Mouse (Mus musculus) CD8-positive naive resting alpha-beta T cell, adult 2 months (primary cell): ENCODE measurements around the gene Arl5c.

Experiments used
- DNase-seq, 2 experiments: peaks; one replicate each; pipeline ENCODE4 v3.0.0; 2022; ENCODE audit warnings: low read depth in 2 of 2, low spot score in 2 of 2

Arl5c gene

DNA sequence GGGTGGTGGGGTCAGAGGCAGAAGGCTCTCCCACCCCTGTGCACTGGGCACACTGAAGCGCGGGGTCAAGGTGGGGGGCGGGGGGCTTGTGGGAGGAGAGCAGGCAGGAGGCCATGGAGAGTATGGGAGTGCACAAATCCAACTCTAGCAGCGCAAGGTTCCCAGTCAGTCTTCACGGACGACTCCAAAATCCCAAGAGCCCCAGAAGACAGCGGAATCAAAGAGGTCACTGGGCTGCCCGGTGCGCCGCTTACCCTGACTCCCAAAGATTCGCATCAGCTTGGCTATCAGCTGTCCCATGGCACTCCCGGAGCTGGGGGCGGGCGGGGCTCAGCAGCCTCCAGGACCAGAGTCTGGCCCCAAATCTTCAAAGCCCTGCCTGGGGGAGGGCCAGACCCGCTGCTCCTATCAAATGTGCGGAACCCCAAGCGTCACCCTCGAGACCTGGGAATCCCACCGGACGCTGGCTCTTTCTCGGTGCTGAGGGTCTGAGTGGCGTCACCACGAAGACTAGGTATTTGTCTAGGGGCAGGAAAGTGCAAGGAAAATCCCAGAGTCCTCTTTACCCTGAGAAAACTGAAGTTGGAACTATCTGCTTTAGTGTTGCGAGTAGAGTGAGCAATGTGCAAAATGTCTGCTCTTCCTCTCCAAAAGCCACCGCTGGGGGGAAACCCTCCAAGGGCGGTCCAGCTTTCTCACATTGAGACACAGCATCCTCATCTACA lies at the start of gene Arl5c:
TSS of gene Arl5c (minus strand) at position 618 of the 725 bp plus-strand sequence.
- DNase-seq = peak; percentile 63 to 80

DNA sequence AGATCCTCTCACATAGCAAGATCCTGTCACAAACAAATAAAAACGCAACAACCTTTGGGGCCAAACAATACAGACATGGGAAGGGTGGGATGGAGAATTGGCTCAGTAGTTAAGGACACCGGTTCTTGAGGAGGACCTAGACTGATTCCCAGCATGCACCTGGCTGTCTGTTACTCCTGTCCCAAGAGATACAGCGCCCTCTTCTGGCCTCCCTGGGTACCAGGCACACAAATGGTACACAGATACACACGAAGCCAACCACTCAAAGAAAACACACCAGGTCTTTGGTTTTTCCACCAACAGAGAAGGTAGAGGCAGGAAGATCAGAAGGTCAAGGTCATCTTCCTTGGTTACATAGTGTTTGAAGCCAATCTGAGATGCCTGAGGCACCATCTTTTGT lies 49.6 kb upstream of the Arl5c start:
- DNase-seq = no peak

DNA sequence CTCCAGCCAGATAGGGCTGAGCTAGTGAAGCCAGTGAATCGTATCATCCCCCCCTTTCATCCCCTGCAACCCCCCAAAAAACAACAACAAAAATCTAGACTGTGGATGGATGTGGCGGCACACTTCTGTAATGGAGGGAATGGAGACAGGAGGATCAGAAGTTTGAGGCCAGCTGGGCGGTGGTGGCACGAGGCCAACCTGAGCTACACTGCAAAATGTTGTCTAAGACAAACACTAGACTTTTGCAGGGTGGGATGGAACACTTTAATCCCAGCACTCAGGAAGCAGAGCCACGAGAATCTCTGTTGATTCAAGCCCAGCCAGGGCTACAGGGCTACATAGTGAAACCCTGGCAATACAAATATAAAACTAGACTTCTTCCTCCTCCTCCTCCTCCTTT lies 48.1 kb upstream of the Arl5c start:
- DNase-seq = no peak

DNA sequence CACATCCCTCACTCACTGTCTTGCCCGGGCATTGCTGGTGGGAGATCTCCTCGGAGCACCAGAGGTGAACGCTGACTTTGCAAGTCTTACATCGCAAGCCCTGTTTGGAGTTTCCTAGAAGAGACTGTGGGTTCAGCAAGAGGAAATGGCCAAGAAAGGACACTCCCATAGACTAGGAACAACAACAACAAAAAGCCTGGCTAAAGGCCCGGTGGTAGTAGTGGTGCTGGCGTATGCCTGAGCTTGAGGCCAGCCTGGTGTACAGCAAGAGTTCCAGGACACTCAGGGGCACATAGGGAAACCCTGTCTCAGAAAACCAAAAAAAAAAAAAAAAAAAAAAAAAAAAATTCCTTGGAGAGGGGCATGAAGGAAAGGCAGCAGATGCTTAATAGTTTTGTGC lies 46.8 kb upstream of the Arl5c start:
- DNase-seq = no peak

DNA sequence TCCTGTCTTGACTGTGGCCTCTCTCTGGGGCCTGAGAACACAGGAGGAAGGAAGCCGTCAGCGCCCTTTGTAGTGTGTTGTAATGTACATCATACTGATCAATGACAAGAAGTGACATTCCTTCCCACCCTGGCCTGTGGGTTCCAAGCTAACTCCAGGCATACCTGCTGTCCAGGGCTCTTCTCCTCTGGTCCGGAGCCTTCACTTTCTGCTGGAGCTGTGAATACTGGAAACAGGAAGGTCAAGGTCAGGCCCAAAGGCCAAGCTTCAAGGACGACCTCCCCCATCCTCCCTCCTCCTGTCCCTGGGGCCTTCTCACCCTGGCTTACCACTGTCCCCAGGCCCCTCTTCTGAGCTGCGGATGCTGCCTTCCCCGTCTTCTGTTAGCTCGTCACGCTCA lies 45.0 kb upstream of the Arl5c start:
- no peak for DNase-seq

DNA sequence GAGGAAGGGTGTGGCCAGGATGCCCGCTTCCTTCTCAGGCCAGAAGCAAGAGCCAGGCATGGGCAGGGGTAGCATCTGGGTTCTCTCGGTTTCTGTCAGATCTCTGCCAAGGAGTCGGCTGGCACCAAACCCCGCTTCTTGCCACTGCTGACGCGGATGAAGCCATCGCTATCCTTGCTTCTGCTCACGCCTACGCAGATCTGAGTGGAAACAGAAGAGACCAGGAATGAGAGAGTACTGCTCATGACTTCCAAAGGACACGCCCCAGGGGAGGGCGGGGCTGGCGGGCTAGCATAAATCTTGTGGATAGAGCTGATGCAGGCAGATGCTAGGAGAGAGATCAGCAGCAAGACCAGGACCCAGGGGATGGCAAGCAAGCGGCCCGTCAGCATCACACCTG lies 41.9 kb upstream of the Arl5c start:
- DNase-seq = no peak

DNA sequence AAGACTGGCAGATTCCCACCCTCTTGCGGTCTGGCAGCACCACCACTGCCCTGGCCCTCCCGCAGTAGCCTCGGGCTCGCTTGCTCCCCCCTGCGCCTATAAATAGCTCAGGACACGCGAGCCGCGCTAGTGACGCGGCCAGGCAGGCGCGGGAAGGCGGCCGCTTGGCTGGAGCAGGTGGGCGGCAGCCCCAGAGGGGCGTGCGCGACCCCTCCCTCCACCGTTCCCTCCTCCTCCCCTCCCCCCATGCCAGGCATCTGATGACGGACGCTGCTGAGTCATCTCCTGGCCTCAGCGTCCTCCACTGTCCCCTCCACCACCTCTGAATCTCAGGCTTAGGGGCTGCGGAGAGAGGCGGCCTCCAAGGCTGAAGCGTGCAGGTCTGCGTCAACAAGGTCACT lies 40.0 kb upstream of the Arl5c start:
- no peak for DNase-seq

DNA sequence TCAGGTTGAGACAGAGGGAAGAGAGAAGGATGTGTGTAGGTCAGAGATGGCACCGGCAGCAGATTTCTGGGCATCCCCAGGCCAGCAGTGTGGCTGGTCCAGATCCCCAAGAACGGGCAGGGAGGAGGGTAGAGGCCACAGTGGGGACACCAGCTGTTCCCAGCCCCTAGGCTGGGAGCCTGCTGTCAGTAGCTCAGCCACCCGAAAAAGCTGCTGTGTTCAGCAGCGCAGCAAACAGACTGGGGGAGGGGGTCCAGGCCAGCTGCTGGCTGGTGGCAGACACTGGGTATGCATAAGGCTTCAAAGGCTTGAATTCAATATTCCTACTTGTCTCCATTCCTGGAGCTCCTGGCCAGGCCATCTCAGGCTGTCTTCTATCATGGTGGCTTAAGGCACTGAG lies 38.9 kb upstream of the Arl5c start:
- no peak for DNase-seq

DNA sequence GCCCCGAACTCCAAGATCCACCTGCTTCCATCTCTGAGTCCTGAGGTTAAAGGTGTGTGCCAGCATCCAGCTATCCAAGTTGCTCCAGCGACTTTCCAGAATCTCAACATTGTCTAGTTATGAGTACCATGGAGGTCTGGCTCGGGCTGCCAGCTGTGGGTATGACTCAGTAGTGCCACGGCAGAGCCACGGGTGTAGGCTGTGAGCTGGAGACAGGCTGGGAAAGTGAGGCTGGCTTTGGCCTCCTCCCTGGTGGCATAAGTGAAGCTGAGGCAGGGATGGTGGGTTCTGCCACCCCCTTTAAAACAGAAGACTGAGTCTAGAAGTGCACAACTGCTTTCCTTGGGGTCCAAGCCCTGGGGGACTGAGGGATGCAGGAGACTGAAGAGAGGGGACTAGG lies 38.1 kb upstream of the Arl5c start:
- no peak for DNase-seq

DNA sequence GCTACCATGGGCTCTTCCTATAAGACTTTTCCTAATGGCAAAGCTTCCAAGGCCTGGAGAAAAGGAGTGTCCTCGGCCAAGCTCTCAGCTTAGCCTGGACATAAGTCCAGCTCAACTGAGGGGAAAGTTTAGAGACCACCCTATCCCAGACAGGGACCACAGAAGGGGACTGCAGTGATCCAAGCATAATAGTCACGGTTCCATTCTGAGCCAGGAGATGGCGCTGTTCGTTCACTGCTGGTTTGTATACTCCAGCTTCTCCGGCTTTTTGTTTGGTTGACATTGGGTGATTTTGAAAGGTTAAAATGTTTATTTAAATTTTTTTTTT lies 35.4 kb upstream of the Arl5c start:
- peak; percentile 68 to 80 for DNase-seq

DNA sequence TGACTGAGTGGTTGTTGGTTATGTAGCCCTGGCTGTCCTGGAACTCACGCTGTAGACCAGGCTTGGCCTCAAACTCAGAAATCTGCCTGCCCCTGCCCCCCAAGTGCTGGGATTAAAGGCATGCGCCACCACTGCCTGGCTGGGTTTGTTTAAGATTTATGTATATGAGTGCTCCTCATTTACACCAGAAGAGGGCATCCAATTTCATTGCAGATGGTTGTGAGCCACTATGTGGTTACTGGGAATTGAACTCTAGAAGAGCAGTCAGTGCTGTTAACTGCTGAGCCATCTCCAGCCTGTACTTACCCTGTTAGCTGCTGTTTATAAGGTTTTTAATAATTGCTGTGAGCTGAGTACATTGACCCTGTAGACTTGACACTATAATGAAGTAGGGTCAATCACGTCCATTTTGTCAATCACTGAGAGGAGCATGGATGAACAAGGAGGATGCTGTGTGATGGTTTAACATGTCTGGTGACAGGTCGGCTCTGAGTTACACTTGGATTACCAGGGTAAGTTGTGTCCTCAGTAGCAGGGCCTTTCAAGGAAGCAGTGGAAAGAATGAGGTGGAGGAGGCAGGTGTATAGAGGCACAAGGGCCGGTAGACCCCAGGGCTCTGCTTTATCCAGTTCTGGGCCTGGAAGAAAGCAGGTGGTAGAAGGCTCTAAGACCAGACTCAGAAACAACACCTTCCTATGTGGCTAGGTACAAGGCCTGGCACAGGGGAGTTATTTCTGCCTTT lies 34.9 kb upstream of the Arl5c start:
- DNase-seq = no peak

DNA sequence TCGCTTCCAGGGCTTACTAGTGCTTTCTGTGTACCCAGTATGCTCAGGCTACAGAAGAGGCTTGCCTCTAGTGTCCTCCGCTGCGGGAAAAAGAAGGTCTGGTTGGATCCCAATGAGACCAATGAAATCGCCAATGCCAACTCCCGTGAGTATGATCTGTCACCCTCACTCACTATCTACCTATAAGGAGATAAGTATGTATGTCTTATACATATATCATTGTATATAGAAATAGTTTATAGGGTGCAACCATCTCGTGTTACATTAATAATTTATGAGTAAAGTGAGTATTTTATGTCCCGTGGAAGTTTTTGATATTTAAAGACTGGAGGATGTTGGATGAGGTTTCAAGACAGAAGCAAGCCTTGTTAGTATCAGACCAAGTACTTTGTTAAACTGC lies 31.8 kb upstream of the Arl5c start:
- no peak for DNase-seq

DNA sequence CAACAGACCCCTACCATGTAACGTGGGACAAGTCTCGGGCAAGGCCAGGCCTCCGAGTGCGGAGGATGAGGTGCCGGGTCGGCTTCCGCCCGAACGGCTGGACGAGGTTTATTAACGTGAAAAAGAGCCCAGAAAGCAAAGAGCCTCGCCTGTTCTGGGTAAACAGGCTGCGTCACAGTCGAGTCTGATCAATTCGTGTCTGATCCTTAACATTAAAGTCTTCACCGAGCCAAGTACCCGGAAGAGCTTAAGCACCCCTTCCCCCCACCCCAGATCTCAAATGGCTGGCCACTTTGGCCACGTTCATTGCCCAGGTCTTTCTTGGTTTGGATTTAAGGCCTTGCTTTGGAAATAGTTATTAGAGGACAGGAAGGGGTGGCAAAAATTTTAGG lies 31.3 kb upstream of the Arl5c start:
- DNase-seq = peak in 1 of 2 experiments; percentile 32

DNA sequence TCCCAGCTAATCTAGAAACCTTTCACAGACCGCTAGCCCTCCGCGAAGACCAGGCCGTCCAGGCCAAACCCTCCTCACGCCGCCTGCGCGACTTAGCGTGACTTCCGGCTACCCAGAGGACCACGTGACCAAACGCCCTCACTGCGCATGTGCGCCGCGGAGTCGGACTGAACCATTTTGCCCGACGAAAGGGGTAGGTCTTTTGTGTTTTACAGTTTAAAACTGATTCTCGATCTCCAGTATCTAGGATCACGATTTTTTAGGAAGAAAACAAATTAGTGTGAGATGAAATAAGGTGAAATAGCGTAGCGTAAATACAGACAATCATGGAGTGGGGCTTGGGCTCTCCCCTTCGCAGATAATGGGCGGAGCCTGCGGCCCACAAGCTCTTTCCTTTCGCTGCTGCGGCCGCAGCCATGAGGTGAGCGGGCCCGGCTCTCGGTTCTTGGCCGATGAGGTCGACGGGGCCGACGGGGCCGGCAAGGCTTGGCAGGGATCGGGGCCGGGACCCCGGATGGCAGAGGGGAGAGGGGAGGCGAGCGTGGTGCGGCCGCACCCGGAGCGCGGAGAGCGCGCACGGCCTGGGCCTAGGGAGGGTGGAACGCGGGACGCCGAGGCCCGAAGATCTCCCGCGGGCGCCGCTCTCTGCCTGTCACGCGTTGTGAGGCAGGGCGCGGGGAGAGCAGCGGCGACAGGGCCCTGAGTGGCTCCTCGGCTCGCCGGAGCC lies 30.8 kb upstream of the Arl5c start, which contains the start of gene Rpl19:
TSS of gene Rpl19 (plus strand) at position 141 of the 727 bp plus-strand sequence.
- DNase-seq = peak; percentile 89 to 90

DNA sequence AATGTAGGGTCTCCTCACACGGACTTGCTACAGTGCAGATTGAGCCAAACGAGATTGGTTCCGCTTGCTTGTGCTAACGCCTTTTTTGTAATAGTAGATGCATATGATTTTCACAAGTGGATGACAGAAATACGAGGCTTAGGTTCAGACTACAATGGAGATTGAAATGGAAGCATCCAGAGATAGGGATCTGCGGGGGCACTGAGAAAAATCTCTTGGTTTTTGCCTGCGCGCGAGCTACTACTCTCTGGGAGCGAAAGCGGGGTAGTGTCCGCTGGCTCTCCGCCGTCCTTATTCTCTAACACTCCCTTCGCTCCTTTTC lies 30.2 kb upstream of the Arl5c start:
- DNase-seq = no peak

DNA sequence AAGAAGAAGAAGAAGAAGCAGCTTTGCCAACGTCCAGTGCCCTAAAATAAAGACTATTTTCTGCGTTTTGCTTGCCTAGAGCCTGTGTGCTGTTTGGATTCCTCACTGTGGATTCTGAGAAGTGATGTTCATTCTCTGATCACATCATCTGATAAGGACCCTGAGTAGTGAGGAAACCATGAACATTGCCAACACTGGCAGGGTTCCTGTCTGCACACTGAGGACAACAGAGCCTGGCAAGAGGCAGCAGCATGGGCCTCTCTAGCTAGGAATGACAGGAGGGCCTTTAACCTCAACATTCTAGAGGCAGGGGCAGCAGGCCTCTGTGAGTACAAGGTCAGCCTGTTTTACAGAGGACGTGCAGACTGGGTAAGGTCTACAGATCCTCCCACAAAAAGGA lies 28.5 kb upstream of the Arl5c start:
- DNase-seq = no peak

DNA sequence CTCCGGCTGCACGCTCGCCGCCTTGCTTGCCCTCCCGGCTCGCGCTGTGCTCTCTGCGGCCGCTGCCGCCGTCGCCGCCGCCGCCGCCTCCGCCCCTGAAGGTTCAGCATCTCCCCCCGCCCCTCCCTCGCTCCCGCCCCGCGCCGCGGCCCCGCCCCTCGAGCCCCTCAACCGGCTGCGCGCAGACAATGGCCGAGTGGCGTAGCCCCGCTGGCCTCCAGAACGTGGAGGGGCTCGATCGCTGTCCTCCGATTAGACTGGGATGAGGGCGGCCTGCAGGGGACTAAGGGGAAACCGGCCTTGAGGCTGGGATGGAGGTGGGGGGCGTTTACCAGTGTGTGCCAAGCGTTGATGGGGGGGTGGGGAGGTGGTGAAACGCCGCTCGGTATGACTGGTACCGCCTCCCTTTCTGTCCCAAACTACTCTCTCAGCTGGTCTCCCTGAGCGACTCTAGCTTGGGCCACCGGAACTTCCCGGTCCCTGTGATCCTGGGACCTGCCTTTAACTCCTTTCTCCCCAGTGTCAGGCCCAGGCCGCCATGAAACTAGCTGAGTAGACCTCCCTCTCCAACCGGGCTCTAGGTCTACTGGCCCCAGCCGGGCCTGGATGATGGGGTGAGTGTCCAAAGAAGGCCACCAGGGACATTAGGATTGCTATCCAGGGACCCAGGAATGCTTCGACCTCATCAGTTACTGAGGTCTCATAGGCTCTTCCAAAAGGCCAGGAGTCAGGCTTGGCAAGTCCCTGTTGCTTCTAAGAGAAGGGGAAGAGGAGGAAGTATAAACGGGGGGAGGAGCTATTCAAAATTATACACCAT lies 26.8 kb upstream of the Arl5c start, which contains the start of gene Cacnb1:
TSS of gene Cacnb1 (minus strand) at position 480 of the 817 bp plus-strand sequence.
- DNase-seq = no peak

DNA sequence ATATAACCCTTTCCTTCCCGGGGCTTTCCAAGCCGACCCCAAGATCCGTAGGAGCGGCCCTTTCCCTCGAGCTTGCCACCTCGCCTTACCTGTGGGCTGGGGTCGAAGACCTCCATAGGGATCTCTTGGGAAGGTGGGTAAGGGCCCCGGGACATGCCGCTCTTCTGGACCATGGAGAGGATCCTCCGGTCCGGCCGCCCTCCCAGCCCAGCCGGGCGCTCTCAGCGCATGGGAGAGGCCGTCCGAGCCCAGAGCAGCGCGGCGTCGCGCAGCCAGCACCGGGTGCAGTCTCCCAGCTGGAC lies 26.2 kb upstream of the Arl5c start:
- DNase-seq = no peak

DNA sequence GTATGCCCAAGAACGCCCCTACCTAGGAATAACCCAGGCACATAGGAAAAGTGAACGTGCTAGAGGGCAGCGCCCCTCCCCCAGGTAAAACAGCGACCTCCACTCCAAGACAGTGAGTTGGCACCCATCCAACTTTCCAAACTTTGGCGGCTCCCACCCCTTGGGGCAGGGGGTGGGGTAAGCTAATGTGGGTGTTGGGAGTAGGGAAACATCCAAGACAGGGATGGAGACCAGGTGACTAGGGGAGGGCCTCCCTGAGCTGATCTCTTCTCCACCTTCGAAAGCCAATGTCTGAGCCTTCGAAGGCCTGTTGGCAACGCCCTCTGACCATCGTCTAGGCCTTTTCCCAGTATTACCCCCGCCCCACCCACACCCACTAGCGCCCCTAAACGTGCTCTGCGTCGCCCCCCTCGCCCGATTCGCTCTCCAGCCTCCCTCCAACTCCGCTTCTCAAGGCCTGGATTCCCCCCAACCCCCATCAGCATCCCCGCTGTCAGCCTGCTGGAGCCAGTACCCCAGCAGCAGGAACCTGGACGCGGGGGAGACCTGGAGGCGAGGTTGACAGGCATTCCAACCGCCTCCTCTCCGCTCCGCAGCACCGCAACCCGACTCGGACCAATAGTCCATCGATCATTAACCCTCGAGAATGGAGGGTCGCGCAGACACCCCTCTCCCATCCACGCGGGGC lies 25.7 kb upstream of the Arl5c start:
- DNase-seq = no peak

DNA sequence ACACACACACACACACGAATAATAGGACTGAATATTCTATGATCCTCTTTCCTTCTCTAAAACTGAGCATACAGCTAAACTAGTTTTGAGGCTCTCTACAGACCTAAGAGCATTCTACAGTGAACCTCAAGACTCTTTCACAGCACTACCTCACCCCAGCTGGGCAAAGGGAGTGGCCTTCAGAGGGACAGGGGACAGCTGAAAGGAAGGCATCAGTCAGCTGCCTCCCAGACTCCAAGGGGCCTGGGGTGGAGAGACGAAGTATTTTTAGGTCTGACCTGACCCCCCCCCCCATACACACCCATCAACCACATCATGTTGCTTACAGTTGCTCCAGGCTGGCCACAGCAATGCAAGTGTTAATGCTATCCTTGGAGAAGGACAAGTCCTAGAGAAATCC lies 25.1 kb upstream of the Arl5c start:
- no peak for DNase-seq

DNA sequence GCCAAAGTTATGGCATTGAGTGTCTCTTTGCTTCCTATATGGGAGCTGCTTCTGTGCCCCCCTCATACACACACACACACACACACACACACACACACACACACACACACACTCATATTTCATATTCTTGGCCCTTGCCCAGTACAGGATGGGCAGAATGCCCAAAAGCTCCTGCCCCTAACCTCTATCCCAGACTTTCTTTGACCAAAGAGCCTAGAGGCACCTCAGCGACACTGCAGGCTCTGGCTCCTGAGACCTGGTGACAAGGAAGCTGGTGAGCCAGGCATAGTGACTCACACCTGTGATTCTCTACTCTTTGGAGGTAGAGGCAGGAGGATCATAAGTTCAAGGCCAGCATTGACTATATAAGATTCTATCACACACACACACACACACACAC lies 24.7 kb upstream of the Arl5c start:
- no peak for DNase-seq
